Mouse (Mus musculus) CH12.LX (cell line): ENCODE results near the gene Dtnb. TPM values are rescaled to one million over a fixed set of nuclear protein-coding genes. Genes with fewer than 3 reads are reported as not detected.

Experiments used
- DNase-seq: peaks from one replicate; pipeline ENCODE4 v3.0.0-alpha.2; 2013; ENCODE audit errors: extremely low read depth
- H3K27ac ChIP-seq: 2 replicates; pipeline ENCODE4 v1.5.1; 2012; ENCODE audit warnings: low read depth, mild to moderate bottlenecking, control low read depth, moderate library complexity; ENCODE audit not compliant: insufficient read depth
- H3K27me3 ChIP-seq: replicated peaks from 2 replicates; pipeline ENCODE3; 2012; ENCODE audit warnings: inconsistent platforms
- H3K36me3 ChIP-seq, 2 experiments: replicated peaks in 1 of 2; 2 replicates each; pipeline versions ENCODE3 to v1.6.1; 2012; ENCODE audit warnings: inconsistent platforms in 1 of 2, low read length in 1 of 2, mild to moderate bottlenecking in 1 of 2, mixed read lengths in 1 of 2, moderate library complexity in 1 of 2; ENCODE audit not compliant: control insufficient read depth in 1 of 2, insufficient read depth in 1 of 2
- H3K4me1 ChIP-seq, 2 experiments: 2 replicates each; pipeline ENCODE4 v1.6.1; 2012; ENCODE audit warnings: inconsistent platforms in 1 of 2, moderate library complexity in 1 of 2; ENCODE audit not compliant: insufficient read depth in 2 of 2, control insufficient read depth in 1 of 2
- H3K4me2 ChIP-seq: 2 replicates; pipeline ENCODE4 v1.6.1; 2012; ENCODE audit warnings: low read depth, mild to moderate bottlenecking, control low read depth; ENCODE audit not compliant: poor library complexity, insufficient read depth, severe bottlenecking
- H3K4me3 ChIP-seq, 3 experiments: fragments of 150-350 bp in 1 of 3; sonication (generic) in 1 of 3; replicated peaks in 1 of 3; 2 replicates each; pipeline versions ENCODE3 to v1.5.1; 2011 to 2012; ENCODE audit warnings: low read depth in 2 of 3, low read length in 2 of 3, mild to moderate bottlenecking in 2 of 3, moderate library complexity in 2 of 3, control low read depth in 1 of 3, improper control_type of control experiment in 1 of 3, inconsistent platforms in 1 of 3, mixed read lengths in 1 of 3; ENCODE audit not compliant: poor library complexity in 1 of 3
- H3K79me2 ChIP-seq: replicated peaks from 2 replicates; pipeline ENCODE4 v1.6.1; 2012; ENCODE audit warnings: mild to moderate bottlenecking, moderate library complexity; ENCODE audit not compliant: control insufficient read depth, poor library complexity, insufficient read depth, severe bottlenecking; ENCODE audit errors: extremely low read depth
- H3K9ac ChIP-seq: 2 replicates; pipeline ENCODE4 v1.6.1; 2012; ENCODE audit warnings: low read depth, mild to moderate bottlenecking, control low read depth, moderate library complexity; ENCODE audit not compliant: insufficient read depth
- H3K9me3 ChIP-seq: replicated peaks from 2 replicates; pipeline ENCODE3; 2012; ENCODE audit warnings: low read length, inconsistent platforms, mixed read lengths
- CHD1 ChIP-seq: IDR thresholded peaks from 2 replicates; pipeline ENCODE4 v1.6.1; 2012; ENCODE audit warnings: low read depth, low read length, improper control_type of control experiment, inconsistent platforms
- CHD2 ChIP-seq: IDR thresholded peaks from 2 replicates; pipeline ENCODE4 v1.6.1; 2011; ENCODE audit warnings: low read length, improper control_type of control experiment
- CTCF ChIP-seq, 2 experiments: IDR thresholded peaks in 1 of 2; conservative IDR thresholded peaks in 1 of 2; 2 replicates each; pipeline ENCODE4 v1.5.1; 2011 to 2012; ENCODE audit warnings: low read depth in 2 of 2, low read length in 2 of 2, improper control_type of control experiment in 1 of 2, inconsistent platforms in 1 of 2, mild to moderate bottlenecking in 1 of 2, moderate library complexity in 1 of 2
- ETS1 ChIP-seq: conservative IDR thresholded peaks from 2 replicates; pipeline ENCODE4 v1.6.1; 2012; ENCODE audit warnings: low read depth, mild to moderate bottlenecking, inconsistent platforms, low read length, improper control_type of control experiment, moderate library complexity
- GABPA ChIP-seq: IDR thresholded peaks from 2 replicates; pipeline ENCODE4 v1.6.1; 2012; ENCODE audit warnings: low read depth, low read length, improper control_type of control experiment, inconsistent platforms; ENCODE audit not compliant: insufficient replicate concordance
- HCFC1 ChIP-seq: IDR thresholded peaks from 2 replicates; pipeline ENCODE4 v1.6.1; 2012; ENCODE audit warnings: low read depth, mild to moderate bottlenecking, inconsistent platforms, low read length, improper control_type of control experiment
- IRF4 ChIP-seq: IDR thresholded peaks from 2 replicates; pipeline ENCODE4 v1.6.1; 2014; ENCODE audit warnings: low read depth, mild to moderate bottlenecking, inconsistent platforms, low read length, improper control_type of control experiment
- JUN ChIP-seq: IDR thresholded peaks from 2 replicates; pipeline ENCODE4 v1.6.1; 2011; ENCODE audit warnings: low read depth, mild to moderate bottlenecking, low read length, improper control_type of control experiment, moderate library complexity; ENCODE audit not compliant: insufficient read depth
- JUND ChIP-seq: conservative IDR thresholded peaks from 2 replicates; pipeline ENCODE4 v1.6.1; 2011; ENCODE audit warnings: low read depth, low read length, improper control_type of control experiment
- KAT2A ChIP-seq: IDR thresholded peaks from 2 replicates; pipeline ENCODE4 v1.6.1; 2012; ENCODE audit warnings: low read length, improper control_type of control experiment, inconsistent platforms; ENCODE audit not compliant: insufficient replicate concordance
- MAFK ChIP-seq: IDR thresholded peaks from 2 replicates; pipeline ENCODE4 v1.6.1; 2011; ENCODE audit warnings: low read length, improper control_type of control experiment; ENCODE audit not compliant: insufficient replicate concordance
- MAX ChIP-seq: IDR thresholded peaks from 2 replicates; pipeline ENCODE4 v1.6.1; 2011; ENCODE audit warnings: low read length, improper control_type of control experiment
- MEF2A ChIP-seq: IDR thresholded peaks from 2 replicates; pipeline ENCODE4 v1.6.1; 2014; ENCODE audit warnings: low read depth, mild to moderate bottlenecking, inconsistent platforms, low read length, improper control_type of control experiment, borderline replicate concordance
- MXI1 ChIP-seq: IDR thresholded peaks from 2 replicates; pipeline ENCODE4 v1.6.1; 2011; ENCODE audit warnings: mild to moderate bottlenecking, low read depth, low read length, improper control_type of control experiment
- MYC ChIP-seq: IDR thresholded peaks from 2 replicates; pipeline ENCODE4 v1.6.1; 2011; ENCODE audit warnings: low read depth, mild to moderate bottlenecking, improper control_type of control experiment, low read length
- NELFE ChIP-seq: IDR thresholded peaks from 2 replicates; pipeline ENCODE4 v1.6.1; 2011; ENCODE audit warnings: low read depth, low read length, improper control_type of control experiment
- NRF1 ChIP-seq: IDR thresholded peaks from 2 replicates; pipeline ENCODE4 v1.6.1; 2014; ENCODE audit warnings: low read depth, mild to moderate bottlenecking, inconsistent platforms, low read length, improper control_type of control experiment, moderate library complexity
- PAX5 ChIP-seq: IDR thresholded peaks from 2 replicates; pipeline ENCODE4 v1.6.1; 2012; ENCODE audit warnings: low read length, inconsistent platforms, mixed read lengths
- POLR2AphosphoS2 ChIP-seq: IDR thresholded peaks from 2 replicates; pipeline ENCODE4 v1.6.1; 2011; ENCODE audit warnings: low read depth, low read length, improper control_type of control experiment
- RAD21 ChIP-seq: IDR thresholded peaks from 2 replicates; pipeline ENCODE4 v1.6.1; 2011; ENCODE audit warnings: low read depth, mild to moderate bottlenecking, low read length, improper control_type of control experiment, moderate library complexity
- RCOR1 ChIP-seq: conservative IDR thresholded peaks from 2 replicates; pipeline ENCODE4 v1.6.1; 2012; ENCODE audit warnings: low read depth, mild to moderate bottlenecking, inconsistent platforms, low read length, improper control_type of control experiment
- SIN3A ChIP-seq: IDR thresholded peaks from 2 replicates; pipeline ENCODE4 v1.6.1; 2012; ENCODE audit warnings: low read length, improper control_type of control experiment, inconsistent platforms
- SMC3 ChIP-seq: IDR thresholded peaks from 2 replicates; pipeline ENCODE4 v1.6.1; 2011; ENCODE audit warnings: low read depth, low read length, improper control_type of control experiment
- TBP ChIP-seq: conservative IDR thresholded peaks from 2 replicates; pipeline ENCODE4 v1.6.1; 2011; ENCODE audit warnings: low read depth, low read length, improper control_type of control experiment
- TCF12 ChIP-seq: IDR thresholded peaks from 2 replicates; pipeline ENCODE4 v1.6.1; 2014; ENCODE audit warnings: low read depth, mild to moderate bottlenecking, inconsistent platforms, low read length, improper control_type of control experiment
- UBTF ChIP-seq: IDR thresholded peaks from 2 replicates; pipeline ENCODE4 v1.6.1; 2012; ENCODE audit warnings: low read depth, mild to moderate bottlenecking, inconsistent platforms, low read length, improper control_type of control experiment, moderate library complexity
- USF1 ChIP-seq: IDR thresholded peaks from 2 replicates; pipeline ENCODE4 v1.6.1; 2014; ENCODE audit warnings: low read depth, mild to moderate bottlenecking, inconsistent platforms, low read length, improper control_type of control experiment
- USF2 ChIP-seq: conservative IDR thresholded peaks from 2 replicates; pipeline ENCODE4 v1.6.1; 2011; ENCODE audit warnings: low read depth, low read length, improper control_type of control experiment
- ZC3H11A ChIP-seq: IDR thresholded peaks from 2 replicates; pipeline ENCODE4 v1.6.1; 2012; ENCODE audit warnings: low read depth, mild to moderate bottlenecking, inconsistent platforms, low read length, improper control_type of control experiment
- ZKSCAN1 ChIP-seq: IDR thresholded peaks from 2 replicates; pipeline ENCODE4 v1.6.1; 2012; ENCODE audit warnings: low read depth, inconsistent platforms, low read length, improper control_type of control experiment, borderline replicate concordance
- ZNF384 ChIP-seq: IDR thresholded peaks from 2 replicates; pipeline ENCODE4 v1.6.1; 2012; ENCODE audit warnings: low read depth, low read length, improper control_type of control experiment, inconsistent platforms
- dilution Hi-C: fragments of 300-500 bp; cut with MboI; formaldehyde crosslinking; loops from 2 replicates; pipeline ENCODE4 v1.14.3; 2020; ENCODE audit warnings: low sequenced_read_pairs; ENCODE audit not compliant: extremely low pct_unique_long_range_greater_than_20kb, extremely low pct_ligation_motif_present
- in situ Hi-C: fragments of 300-500 bp; cut with MboI; formaldehyde crosslinking; loops from 3 replicates; pipeline ENCODE4 v1.14.3; 2019; ENCODE audit warnings: low sequenced_read_pairs, low pct_ligation_motif_present, low pct_unique_long_range_greater_than_20kb, mixed read lengths
- polyA plus RNA-seq: library from polyadenylated mRNA; unstranded; fragments of >175 nt; gene quantifications from 2 replicates; pipeline ENCODE4 v1.2.1, GENCODE M21; 2012; ENCODE audit warnings: low read depth; ENCODE audit not compliant: insufficient read length
- total RNA-seq, 2 experiments: library from RNA; depleted of rRNA; stranded (reverse); fragments of 300-350 nt in 1 of 2; fragments of >200 nt in 1 of 2; gene quantifications; 2 replicates each; pipeline ENCODE4 v1.2.3; 2012 to 2014

Dtnb gene
- total and polyA plus RNA-seq, 3 experiments, result 8.1 to 26.0 (median 17.4) TPM

DNA sequence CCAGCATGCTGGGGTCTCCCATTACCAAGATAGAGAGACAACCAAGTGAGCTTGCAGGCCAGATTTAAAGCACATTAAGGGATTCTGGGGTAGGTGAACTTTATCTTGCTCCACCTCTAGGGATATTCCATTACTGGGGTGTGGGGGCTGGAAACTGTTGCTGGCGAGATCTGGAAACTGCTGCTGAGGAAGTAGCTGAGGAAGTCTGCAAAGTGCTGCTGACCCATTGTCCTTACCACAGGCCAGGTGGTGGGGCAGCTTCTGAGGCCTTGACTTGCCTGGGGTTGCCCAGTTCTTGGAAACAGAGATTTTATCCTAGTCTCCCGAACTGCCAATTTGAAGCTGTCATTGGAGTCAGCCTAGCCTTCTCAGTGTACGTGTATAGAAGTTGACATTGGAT is 26.7 kb upstream of the Dtnb start:
- peaks cover 16 to 52% of the 10 kb centered on the region in 2 experiments for H3K4me1 ChIP-seq
- H3K27ac ChIP-seq, result no peak overlapping the region
- no peak overlapping the region for H3K4me3 ChIP-seq
- no peak overlapping the region for H3K9ac ChIP-seq
- in situ Hi-C loops (no loop called here), dilution Hi-C loops (no loop called here)
- no peaks in the 10 kb centered on the region for H3K79me2 ChIP-seq
- no peaks in the 10 kb centered on the region for H3K27me3 ChIP-seq
- no peaks in the 10 kb centered on the region for H3K36me3 ChIP-seq
- TF ChIP-seq IRF4 (no peak), POLR2AphosphoS2 (no peak), JUN (no peak), ZNF384 (no peak), ZKSCAN1 (no peak), NELFE (no peak), MYC (no peak), UBTF (no peak), NRF1 (no peak), USF2 (no peak), CHD1 (no peak), HCFC1 (no peak), CTCF (conservative IDR thresholded peaks at IDR 0.05 in 1 of 2, IDR thresholded peaks at IDR 0.05 in 1 of 2; ENCODE audit: low read depth in 2 of 2, low read length in 2 of 2) (no peak), TCF12 (no peak), SIN3A (no peak), JUND (no peak), MAX (no peak), RAD21 (no peak), GABPA (no peak), ETS1 (no peak)
- no peak for DNase-seq
- no peak overlapping the region for H3K4me2 ChIP-seq
- H3K9me3 ChIP-seq, result no peaks in the 10 kb centered on the region

DNA sequence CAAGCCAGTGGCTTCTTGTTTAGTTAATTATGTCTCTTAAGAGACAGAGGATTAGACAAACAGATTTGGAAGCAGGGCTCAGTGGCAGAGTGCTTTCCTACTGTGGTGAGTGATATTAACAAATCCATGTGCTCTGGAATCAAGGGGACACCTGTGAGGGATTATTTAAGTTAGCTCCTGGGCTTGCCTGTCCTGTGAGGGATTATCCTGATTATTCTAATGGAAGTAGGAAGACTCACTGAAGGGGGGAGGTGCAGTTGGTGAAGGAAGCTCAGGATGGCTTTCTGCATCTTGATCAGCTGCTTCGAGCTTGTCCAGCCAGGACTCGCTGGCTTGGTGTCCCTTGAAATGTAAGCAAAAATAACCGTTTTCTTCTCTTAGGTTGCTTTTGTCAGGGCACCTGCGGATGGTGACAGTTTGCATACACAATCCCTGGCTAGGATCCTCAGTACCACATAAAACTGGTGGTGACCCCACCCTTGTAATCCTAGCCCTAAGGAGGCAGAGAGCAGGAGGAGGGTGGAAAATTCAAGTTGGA is 26.0 kb upstream of the Dtnb start:
- Histone ChIP-seq H3K27me3 (no peaks in the 10 kb centered on the region), H3K9me3 (no peaks in the 10 kb centered on the region), H3K4me2 (no peak overlapping the region), H3K4me1 (peaks cover 16 to 52% of the 10 kb centered on the region in 2 experiments), H3K36me3 (peaks cover 0 to under 1% of the 10 kb centered on the region in 2 experiments), H3K27ac (no peak overlapping the region), H3K9ac (no peak overlapping the region), H3K4me3 (no peak overlapping the region), H3K79me2 (no peaks in the 10 kb centered on the region)
- in situ Hi-C loops, result no loop called here
- TF ChIP-seq ZC3H11A (no peak), USF1 (no peak), MXI1 (no peak), CHD2 (no peak), ZKSCAN1 (no peak), GABPA (no peak), ETS1 (no peak), KAT2A (no peak), JUN (no peak), USF2 (no peak), MEF2A (no peak), TBP (no peak), POLR2AphosphoS2 (no peak), MAFK (no peak), HCFC1 (no peak), SMC3 (no peak), PAX5 (no peak), TCF12 (no peak), RCOR1 (no peak)
- DNase-seq, result no peak
- dilution Hi-C loops, result no loop called here
